In the genomic region with DNA sequence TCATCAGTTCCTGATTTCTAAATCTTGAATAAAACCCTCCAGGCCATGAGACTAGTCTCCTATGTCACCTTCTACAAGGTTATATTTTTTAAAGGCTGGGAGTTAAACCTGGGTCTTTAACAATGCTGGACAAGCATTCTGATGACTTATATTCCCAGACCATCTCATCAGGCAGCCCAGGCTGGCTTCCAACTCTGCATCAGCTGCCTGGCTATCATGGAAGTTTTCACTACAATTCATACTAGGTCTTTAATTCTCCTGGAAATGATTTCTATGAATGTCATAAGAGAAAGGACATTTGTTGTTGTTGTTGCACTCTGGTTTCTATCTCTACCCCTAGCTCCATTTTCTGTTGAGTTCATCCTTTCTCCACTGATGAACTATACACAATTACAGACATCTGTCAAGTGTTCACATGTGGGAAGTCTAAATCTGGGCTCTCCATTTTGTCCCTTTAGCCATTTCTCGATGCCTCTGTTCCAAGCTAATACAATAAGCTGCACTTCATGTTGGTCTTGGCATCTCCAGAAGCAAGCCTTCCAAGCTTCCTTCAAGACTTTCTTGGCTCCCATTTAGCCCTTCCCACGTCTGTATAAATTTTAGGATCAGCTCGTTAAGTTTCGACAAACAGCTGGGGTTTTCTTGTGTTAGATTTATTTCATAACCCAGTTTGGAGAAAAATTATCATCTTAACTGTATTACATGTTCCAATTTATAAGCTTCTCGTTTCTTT, we compare ENCODE assay signal across 22 mouse cellular contexts. TPM values are rescaled to one million over a fixed set of nuclear protein-coding genes. Genes with fewer than 3 reads are reported as not detected.
A peak's percentile ranks its signal among the peaks of the same experiment; 100 is the strongest.
DNase-seq lines count a peak whose midpoint lies in the region; ATAC-seq and TF ChIP-seq lines count a peak whose summit lies in the region.
"Had no signal": no experiment of that assay in that cellular context is flagged by ENCODE, and none has a peak within 500 bp of the region (broad histone marks: within the 10 kb centered on the region; RNA-seq: fewer than 3 reads in every experiment).

No protein-coding gene starts in this region.

- no peak overlapping the region for H3K4me3 ChIP-seq in heart, embryonic 12.5 days
- H3K4me3 ChIP-seq in layer of hippocampus, adult 2 months: no peak overlapping the region
- H3K4me3 ChIP-seq: heart, embryonic 13.5 days; midbrain, embryonic 15.5 days; myocyte had no signal

- WGBS in heart, embryonic 12.5 days: 81% methylated on average over 5 of the region's 5 CpGs

- no peaks in the 10 kb centered on the region for H3K36me3 ChIP-seq in heart, embryonic 12.5 days
- H3K36me3 ChIP-seq: heart, embryonic 13.5 days; midbrain, embryonic 15.5 days had no signal

- H3K27ac ChIP-seq in heart, embryonic 12.5 days (ENCODE audit: poor library complexity, severe bottlenecking): no peak overlapping the region
- H3K27ac ChIP-seq in layer of hippocampus, adult 2 months: peak overlapping the region; percentile 3; the same call in 1 of the 2 replicates
- H3K27ac ChIP-seq: heart, embryonic 13.5 days; midbrain, embryonic 15.5 days had no signal

- TF ChIP-seq CTCF in layer of hippocampus, adult 2 months (conservative IDR thresholded peaks at IDR 0.05): no peak

- ATAC-seq in heart, embryonic 12.5 days (ENCODE audit: insufficient number of reproducible peaks, low FRiP score): no peak
- ATAC-seq: hindbrain, embryonic 16.5 days; intestine, postnatal 0 days; liver, postnatal 0 days; midbrain, embryonic 15.5 days had no signal

- no peaks in the 10 kb centered on the region for H3K4me1 ChIP-seq in heart, embryonic 12.5 days (replicated peaks)
- H3K4me1 ChIP-seq: heart, embryonic 13.5 days; midbrain, embryonic 15.5 days had no signal

- peak; percentile 36 to 39 for DNase-seq in heart, adult 9 months (ENCODE audit: low spot score in 2 of 2)
- DNase-seq in layer of hippocampus, adult 2 months (ENCODE audit: low spot score in 2 of 2): peak in 1 of 2 experiments; percentile 26
- DNase-seq in layer of hippocampus, postnatal 36 days: no peak
- peak; percentile 18 for DNase-seq in urinary bladder, postnatal 14 days (ENCODE audit: low spot score)
- no peak for DNase-seq in urinary bladder, postnatal 36 days (ENCODE audit: low spot score in 2 of 2)
- no peak for DNase-seq in spleen, adult 12 weeks (ENCODE audit: low spot score)
- no peak for DNase-seq in cerebellum, adult 18-20 months
- DNase-seq: adrenal gland, postnatal 25 days; cerebellum, adult 11-12 months; cerebellum, postnatal 36 days; gastrocnemius, postnatal 10 days; left cerebral cortex, postnatal 4 days; liver; liver, postnatal 0 days; thymus, adult 2 months had no signal

- H3K9ac ChIP-seq in heart, embryonic 12.5 days: no peak overlapping the region
- H3K9ac ChIP-seq: heart, embryonic 13.5 days; liver, postnatal 0 days; midbrain, embryonic 15.5 days had no signal

- H3K27me3 ChIP-seq in heart, embryonic 12.5 days (replicated peaks): no peaks in the 10 kb centered on the region
- H3K27me3 ChIP-seq: CH12.LX; heart, embryonic 13.5 days; midbrain, embryonic 15.5 days had no signal

- H3K9me3 ChIP-seq in heart, embryonic 12.5 days (replicated peaks): peaks cover 7% of the 10 kb centered on the region

- no peak overlapping the region for H3K4me2 ChIP-seq in heart, embryonic 12.5 days
- H3K4me2 ChIP-seq: heart, embryonic 13.5 days; midbrain, embryonic 15.5 days had no signal

RNA-seq across cellular contexts. Expression of gene Srd5a3, which starts 12.3 kb away (rescaled TPM):
- polyA plus RNA-seq in heart, embryonic 12.5 days (2016; fragmentation: Nextera tagmentation; extraction: Ambion mirVana): 27.2 and 29.1 TPM in 2 replicates
- total RNA-seq in layer of hippocampus, adult 2 months (2021): 10 to 100 TPM; 16.8 to 18.8 TPM
- 10 to 100 TPM; 19.1 to 20.8 TPM for total RNA-seq in layer of hippocampus, postnatal 36 days (2021)

RNA-seq across cellular contexts. Expression of gene Tmem165, which starts 55.9 kb away (rescaled TPM):
- polyA plus RNA-seq in heart, embryonic 12.5 days (2016; fragmentation: Nextera tagmentation; extraction: Ambion mirVana): 109 and 112 TPM in 2 replicates
- 10 to 100 TPM; 32.9 to 35.2 TPM for total RNA-seq in layer of hippocampus, adult 2 months (2021)
- 10 to 100 TPM; 33.1 to 33.5 TPM for total RNA-seq in layer of hippocampus, postnatal 36 days (2021)

Comparison
In these comparisons a context has a peak if more than half of its experiments do, and no peak if none do; other contexts are left out.
1. DNase-seq: peak in heart, adult 9 months (2 of 2) and urinary bladder, postnatal 14 days (single experiment); none in layer of hippocampus, postnatal 36 days (0 of 2), urinary bladder, postnatal 36 days (0 of 2), spleen, adult 12 weeks (single experiment) and cerebellum, adult 18-20 months (0 of 2).